Mouse (Mus musculus): ENCODE data around the gene Sel1l2. TPM values are rescaled to one million over a fixed set of nuclear protein-coding genes. Genes with fewer than 3 reads are reported as not detected.

Gene Sel1l2
- total and polyA plus RNA-seq, 3 experiments = not detected

DNA sequence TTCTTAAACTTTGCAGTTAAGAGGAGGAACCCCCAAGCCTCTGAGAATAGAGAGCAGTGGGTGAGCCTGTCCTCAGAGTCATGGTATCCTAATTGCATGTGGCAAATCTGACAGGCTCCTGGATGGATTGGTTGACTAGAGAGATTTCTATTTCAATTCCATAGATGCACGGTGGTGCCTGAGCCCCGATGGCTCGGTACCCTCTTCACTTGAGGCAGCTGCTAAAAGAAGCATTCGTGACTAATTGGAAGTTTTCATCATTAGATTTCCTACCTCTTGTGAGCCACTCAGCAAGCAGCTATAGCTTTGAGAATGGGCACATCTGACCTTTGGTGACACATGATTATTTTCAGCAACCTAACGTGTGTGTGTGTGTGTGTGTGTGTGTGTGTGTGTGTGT is 147.1 kb downstream of the Sel1l2 start:
- no peak for DNase-seq (ENCODE audit: low read depth, low spot score)
- H3K27ac ChIP-seq (ENCODE audit: control insufficient read depth, low read depth, low read length) = no peak overlapping the region
- H3K4me1 ChIP-seq (ENCODE audit: control insufficient read depth in 1 of 2, insufficient read depth in 2 of 2, low read length in 2 of 2) = no peaks in the 10 kb centered on the region
- no peaks in the 10 kb centered on the region for H3K36me3 ChIP-seq (ENCODE audit: control insufficient read depth in 1 of 2, insufficient read depth in 2 of 2, low read length in 2 of 2)
- no peak overlapping the region for H3K9ac ChIP-seq (ENCODE audit: control insufficient read depth, low read depth, low read length, poor library complexity, severe bottlenecking)
- no peaks in the 10 kb centered on the region; a peak in 1 of 4 replicates for H3K27me3 ChIP-seq (ENCODE audit: control insufficient read depth in 1 of 2, insufficient read depth in 2 of 2, low read length in 2 of 2)
- no peaks in the 10 kb centered on the region for H3K9me3 ChIP-seq (replicated peaks; ENCODE audit: insufficient read depth, low read length)
- no peak overlapping the region for H3K4me3 ChIP-seq (ENCODE audit: control insufficient read depth in 1 of 2, insufficient read depth in 1 of 2, low read depth in 2 of 2, low read length in 2 of 2)
- H3K79me2 ChIP-seq (ENCODE audit: control insufficient read depth, insufficient read depth, low read length, poor library complexity) = no peaks in the 10 kb centered on the region
- TF ChIP-seq CTCF (IDR thresholded peaks at IDR 0.05 in 2 of 3, conservative IDR thresholded peaks at IDR 0.05 in 1 of 3; ENCODE audit: control insufficient read depth in 1 of 3, insufficient read depth in 1 of 3, low read depth in 2 of 3, low read length in 3 of 3, poor library complexity in 1 of 3, severe bottlenecking in 1 of 3) (no peak), MYC (IDR thresholded peaks at IDR 0.05; ENCODE audit: low read depth, low read length) (no peak), USF2 (IDR thresholded peaks at IDR 0.05; ENCODE audit: borderline replicate concordance in 1 of 2, insufficient read depth in 1 of 2, low read depth in 1 of 2, low read length in 2 of 2) (no peak), EP300 (IDR thresholded peaks at IDR 0.05; ENCODE audit: low read depth in 1 of 2, low read length in 2 of 2) (no peak), ETS1 (IDR thresholded peaks at IDR 0.05; ENCODE audit: low read depth, low read length) (no peak)

DNA sequence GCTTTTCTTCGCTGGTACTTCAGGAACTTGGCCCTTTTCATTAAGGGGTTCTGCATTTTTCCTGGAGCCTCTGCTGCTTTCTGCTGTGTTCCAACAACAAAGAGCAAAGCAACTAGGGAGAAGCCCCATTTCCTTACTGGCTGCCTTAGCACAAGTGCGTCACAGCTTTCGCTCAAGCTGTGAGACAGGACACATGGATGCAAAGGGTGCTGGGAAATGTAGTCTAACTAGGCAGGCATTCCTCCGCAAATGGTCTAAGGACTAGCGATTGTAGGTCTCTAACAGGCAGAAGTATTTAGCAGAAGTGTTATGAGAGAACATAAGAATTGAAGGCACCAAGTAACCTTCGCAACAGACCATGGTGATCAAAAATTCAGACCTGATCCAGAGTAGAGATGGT is 152.3 kb downstream of the Sel1l2 start:
- Histone ChIP-seq H3K27ac (ENCODE audit: control insufficient read depth, low read depth, low read length) (no peak overlapping the region), H3K9me3 (replicated peaks; ENCODE audit: insufficient read depth, low read length) (no peaks in the 10 kb centered on the region), H3K4me1 (ENCODE audit: control insufficient read depth in 1 of 2, insufficient read depth in 2 of 2, low read length in 2 of 2) (no peaks in the 10 kb centered on the region), H3K27me3 (ENCODE audit: control insufficient read depth in 1 of 2, insufficient read depth in 2 of 2, low read length in 2 of 2) (no peaks in the 10 kb centered on the region; a peak in 1 of 4 replicates), H3K79me2 (ENCODE audit: control insufficient read depth, insufficient read depth, low read length, poor library complexity) (no peaks in the 10 kb centered on the region), H3K4me3 (ENCODE audit: control insufficient read depth in 1 of 2, insufficient read depth in 1 of 2, low read depth in 2 of 2, low read length in 2 of 2) (no peak overlapping the region), H3K9ac (ENCODE audit: control insufficient read depth, low read depth, low read length, poor library complexity, severe bottlenecking) (no peak overlapping the region), H3K36me3 (ENCODE audit: control insufficient read depth in 1 of 2, insufficient read depth in 2 of 2, low read length in 2 of 2) (no peaks in the 10 kb centered on the region)
- DNase-seq (ENCODE audit: low read depth, low spot score) = no peak
- TF ChIP-seq CTCF (IDR thresholded peaks at IDR 0.05 in 2 of 3, conservative IDR thresholded peaks at IDR 0.05 in 1 of 3; ENCODE audit: control insufficient read depth in 1 of 3, insufficient read depth in 1 of 3, low read depth in 2 of 3, low read length in 3 of 3, poor library complexity in 1 of 3, severe bottlenecking in 1 of 3) = no peak
- TF ChIP-seq ELF1 (IDR thresholded peaks at IDR 0.05; ENCODE audit: low read depth, low read length) = no peak
- TF ChIP-seq TAL1 (IDR thresholded peaks at IDR 0.05; ENCODE audit: low read length) = no peak
- TF ChIP-seq NELFE (IDR thresholded peaks at IDR 0.05; ENCODE audit: low read depth, low read length) = no peak
- TF ChIP-seq USF2 (IDR thresholded peaks at IDR 0.05; ENCODE audit: borderline replicate concordance in 1 of 2, insufficient read depth in 1 of 2, low read depth in 1 of 2, low read length in 2 of 2) = no peak
- no peak for TF ChIP-seq ZC3H11A (IDR thresholded peaks at IDR 0.05; ENCODE audit: low read depth, low read length)
- no peak for TF ChIP-seq POLR2A (IDR thresholded peaks at IDR 0.05; ENCODE audit: control insufficient read depth in 1 of 2, insufficient read depth in 1 of 2, low read depth in 1 of 2, low read length in 2 of 2, poor library complexity in 1 of 2)
- TF ChIP-seq POLR2AphosphoS2 (IDR thresholded peaks at IDR 0.05; ENCODE audit: low read length) = no peak
- no peak for TF ChIP-seq GABPA (IDR thresholded peaks at IDR 0.05; ENCODE audit: low read depth, low read length)
- TF ChIP-seq RCOR1 (IDR thresholded peaks at IDR 0.05; ENCODE audit: low read depth, low read length) = no peak

- no peak overlapping the region for H3K4me3 ChIP-seq (ENCODE audit: control insufficient read depth in 1 of 2, insufficient read depth in 1 of 2, low read depth in 2 of 2, low read length in 2 of 2)
- no peak overlapping the region for H3K27ac ChIP-seq (ENCODE audit: control insufficient read depth, low read depth, low read length)
- no peak overlapping the region for H3K9ac ChIP-seq (ENCODE audit: control insufficient read depth, low read depth, low read length, poor library complexity, severe bottlenecking)
- H3K27me3 ChIP-seq (ENCODE audit: control insufficient read depth in 1 of 2, insufficient read depth in 2 of 2, low read length in 2 of 2) = no peaks in the 10 kb centered on the region
- no peaks in the 10 kb centered on the region for H3K79me2 ChIP-seq (ENCODE audit: control insufficient read depth, insufficient read depth, low read length, poor library complexity)
- DNase-seq (ENCODE audit: low read depth, low spot score) = no peak
- H3K9me3 ChIP-seq (replicated peaks; ENCODE audit: insufficient read depth, low read length) = no peaks in the 10 kb centered on the region
- no peaks in the 10 kb centered on the region for H3K4me1 ChIP-seq (ENCODE audit: control insufficient read depth in 1 of 2, insufficient read depth in 2 of 2, low read length in 2 of 2)
- H3K36me3 ChIP-seq (ENCODE audit: control insufficient read depth in 1 of 2, insufficient read depth in 2 of 2, low read length in 2 of 2) = no peaks in the 10 kb centered on the region
- no peak for TF ChIP-seq TAL1 (IDR thresholded peaks at IDR 0.05; ENCODE audit: low read length)
- no peak for TF ChIP-seq POLR2AphosphoS2 (IDR thresholded peaks at IDR 0.05; ENCODE audit: low read length)
- no peak for TF ChIP-seq POLR2A (IDR thresholded peaks at IDR 0.05; ENCODE audit: control insufficient read depth in 1 of 2, insufficient read depth in 1 of 2, low read depth in 1 of 2, low read length in 2 of 2, poor library complexity in 1 of 2)
- no peak for TF ChIP-seq MAFK (IDR thresholded peaks at IDR 0.05; ENCODE audit: borderline replicate concordance, low read depth, low read length)
- TF ChIP-seq ETS1 (IDR thresholded peaks at IDR 0.05; ENCODE audit: low read depth, low read length) = no peak
- no peak for TF ChIP-seq GATA1 (IDR thresholded peaks at IDR 0.05; ENCODE audit: low read depth, low read length)
- TF ChIP-seq ZMIZ1 (IDR thresholded peaks at IDR 0.05; ENCODE audit: low read depth, low read length) = no peak
- no peak for TF ChIP-seq SMC3 (IDR thresholded peaks at IDR 0.05; ENCODE audit: low read depth, low read length)
- no peak for TF ChIP-seq E2F4 (IDR thresholded peaks at IDR 0.05; ENCODE audit: borderline replicate concordance, low read depth, low read length)
- no peak for TF ChIP-seq EP300 (IDR thresholded peaks at IDR 0.05; ENCODE audit: low read depth in 1 of 2, low read length in 2 of 2)
- TF ChIP-seq USF2 (IDR thresholded peaks at IDR 0.05; ENCODE audit: borderline replicate concordance in 1 of 2, insufficient read depth in 1 of 2, low read depth in 1 of 2, low read length in 2 of 2) = no peak
- TF ChIP-seq MAZ (IDR thresholded peaks at IDR 0.05; ENCODE audit: low read depth, low read length) = no peak
- no peak for TF ChIP-seq TBP (IDR thresholded peaks at IDR 0.05; ENCODE audit: low read depth, low read length)
- no peak for TF ChIP-seq MAX (IDR thresholded peaks at IDR 0.05; ENCODE audit: low read length)
- TF ChIP-seq ZKSCAN1 (IDR thresholded peaks at IDR 0.05; ENCODE audit: low read depth, low read length) = no peak
- no peak for TF ChIP-seq UBTF (IDR thresholded peaks at IDR 0.05; ENCODE audit: borderline replicate concordance, insufficient read depth, low read depth, low read length)
- no peak for TF ChIP-seq BHLHE40 (IDR thresholded peaks at IDR 0.05; ENCODE audit: borderline replicate concordance, low read depth, low read length)
- no peak for TF ChIP-seq GABPA (IDR thresholded peaks at IDR 0.05; ENCODE audit: low read depth, low read length)
Measured at GRCm38 (mm10) chr2:140230295-140230694, 159.2 kb downstream of the Sel1l2 start.
